9 mouse cellular contexts compared by ENCODE assay signal in the genomic region with DNA sequence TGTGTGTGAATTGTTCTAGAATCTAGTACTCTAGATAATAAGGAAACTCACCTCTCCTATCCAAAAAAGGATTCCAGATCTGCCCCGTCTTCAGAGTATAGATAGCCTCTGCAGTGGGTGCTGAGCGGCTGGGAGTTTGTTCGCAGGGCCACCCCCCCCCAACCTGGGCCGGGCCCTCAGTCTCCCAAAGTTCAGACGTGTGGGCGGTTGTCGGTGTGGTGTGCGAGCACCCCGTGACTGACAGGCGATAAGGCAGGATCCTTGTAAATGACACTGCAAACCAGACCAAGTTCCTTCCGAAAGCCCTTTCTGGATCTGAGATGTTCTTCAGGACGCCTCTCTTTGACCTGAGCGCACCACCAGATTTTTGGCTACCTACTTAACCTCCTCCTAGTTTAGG. TPM values are rescaled to one million over a fixed set of nuclear protein-coding genes. Genes with fewer than 3 reads are reported as not detected.
DNase-seq lines count a peak whose midpoint lies in the region; ATAC-seq and TF ChIP-seq lines count a peak whose summit lies in the region.
"Had no signal": no experiment of that assay in that cellular context is flagged by ENCODE, and none has a peak within 500 bp of the region (broad histone marks: within the 10 kb centered on the region; RNA-seq: fewer than 3 reads in every experiment).

No protein-coding gene starts in this region.

- no peak overlapping the region for H3K4me2 ChIP-seq in hindbrain, embryonic 13.5 days
- H3K4me2 ChIP-seq in limb, embryonic 14.5 days (replicated peaks; ENCODE audit: low read depth, low read length, severe bottlenecking) = no peak overlapping the region
- H3K4me2 ChIP-seq: embryonic facial prominence, embryonic 15.5 days had no signal

- no peaks in the 10 kb centered on the region for H3K36me3 ChIP-seq in hindbrain, embryonic 10.5 days
- no peaks in the 10 kb centered on the region for H3K36me3 ChIP-seq in hindbrain, embryonic 13.5 days
- no peaks in the 10 kb centered on the region for H3K36me3 ChIP-seq in limb, embryonic 14.5 days (ENCODE audit: control insufficient read depth, insufficient read depth, low read length)
- no peaks in the 10 kb centered on the region for H3K36me3 ChIP-seq in splenic B cell, adult 2 months (ENCODE audit: control insufficient read depth, insufficient read depth, low read length, poor library complexity, severe bottlenecking)
- H3K36me3 ChIP-seq: embryonic facial prominence, embryonic 15.5 days had no signal

- no peak overlapping the region for H3K9ac ChIP-seq in hindbrain, embryonic 13.5 days
- no peak overlapping the region for H3K9ac ChIP-seq in limb, embryonic 14.5 days (ENCODE audit: low read depth, low read length, severe bottlenecking)
- H3K9ac ChIP-seq: embryonic facial prominence, embryonic 15.5 days had no signal

- peak; percentile 88 for DNase-seq in hindbrain, embryonic 10.5 days (ENCODE audit: low spot score)
- DNase-seq in urinary bladder, postnatal 10 days (ENCODE audit: low spot score) = peak; percentile 39
- no peak for DNase-seq in urinary bladder, postnatal 14 days (ENCODE audit: low spot score)
- peak; percentile 89 for DNase-seq in embryo, embryonic 10 days (ENCODE audit: low spot score)
- DNase-seq in limb, embryonic 14.5 days (ENCODE audit: low spot score) = peak; percentile 65
- peak; percentile 95 for DNase-seq in splenic B cell, adult 2 months (ENCODE audit: low read depth, low spot score)

- H3K4me1 ChIP-seq in hindbrain, embryonic 10.5 days (replicated peaks) = no peaks in the 10 kb centered on the region; the same call in 1 of the 2 replicates
- no peaks in the 10 kb centered on the region for H3K4me1 ChIP-seq in hindbrain, embryonic 13.5 days (replicated peaks)
- peaks cover 16% of the 10 kb centered on the region for H3K4me1 ChIP-seq in limb, embryonic 14.5 days (ENCODE audit: control insufficient read depth, insufficient read depth, low read length)
- H3K4me1 ChIP-seq: embryonic facial prominence, embryonic 15.5 days had no signal

- WGBS in hindbrain, embryonic 10.5 days = 54% methylated on average over 13 of the region's 13 CpGs
- 56% methylated on average over 13 of the region's 13 CpGs for WGBS in hindbrain, embryonic 13.5 days
- 54% methylated on average over 13 of the region's 13 CpGs for WGBS in limb, embryonic 14.5 days

- H3K9me3 ChIP-seq in hindbrain, embryonic 10.5 days = no peaks in the 10 kb centered on the region
- H3K9me3 ChIP-seq in hindbrain, embryonic 13.5 days = no peaks in the 10 kb centered on the region
- H3K9me3 ChIP-seq in limb, embryonic 14.5 days (ENCODE audit: control insufficient read depth, low read length) = no peaks in the 10 kb centered on the region
- H3K9me3 ChIP-seq: embryonic facial prominence, embryonic 15.5 days had no signal

- no peaks in the 10 kb centered on the region for H3K27me3 ChIP-seq in hindbrain, embryonic 10.5 days (ENCODE audit: insufficient read depth, poor library complexity, severe bottlenecking)
- H3K27me3 ChIP-seq in hindbrain, embryonic 13.5 days = no peaks in the 10 kb centered on the region
- peaks cover 4% of the 10 kb centered on the region; the same call in 1 of the 2 replicates for H3K27me3 ChIP-seq in limb, embryonic 14.5 days (ENCODE audit: control insufficient read depth, insufficient read depth, low read length)
- no peaks in the 10 kb centered on the region for H3K27me3 ChIP-seq in splenic B cell, adult 2 months (ENCODE audit: control insufficient read depth, insufficient read depth, low read length, poor library complexity, severe bottlenecking)
- H3K27me3 ChIP-seq: embryonic facial prominence, embryonic 15.5 days had no signal

- TF ChIP-seq POLR2A in limb, embryonic 14.5 days (IDR thresholded peaks at IDR 0.05; ENCODE audit: borderline replicate concordance, extremely low read depth, insufficient read depth, insufficient read length) = no peak

- no peak overlapping the region for H3K27ac ChIP-seq in hindbrain, embryonic 10.5 days
- H3K27ac ChIP-seq in hindbrain, embryonic 13.5 days = no peak overlapping the region
- H3K27ac ChIP-seq in limb, embryonic 14.5 days (replicated peaks; ENCODE audit: low read depth, low read length) = no peak overlapping the region
- H3K27ac ChIP-seq: embryonic facial prominence, embryonic 15.5 days had no signal

- no peak overlapping the region for H3K4me3 ChIP-seq in hindbrain, embryonic 10.5 days
- H3K4me3 ChIP-seq in hindbrain, embryonic 13.5 days = no peak overlapping the region
- H3K4me3 ChIP-seq in limb, embryonic 14.5 days (replicated peaks; ENCODE audit: low read length) = no peak overlapping the region
- H3K4me3 ChIP-seq: embryonic facial prominence, embryonic 15.5 days had no signal

- no peak for ATAC-seq in hindbrain, embryonic 13.5 days (ENCODE audit: low FRiP score)
- no peak for ATAC-seq in limb, embryonic 14.5 days (ENCODE audit: low FRiP score, low read depth)
- ATAC-seq in inflammation-experienced regulatory T-cells, adult 6 months = no peak

RNA-seq across cellular contexts. Expression of a gene that starts 12.4 kb away (rescaled TPM):
- 25.1 and 36.7 TPM in 2 replicates for polyA plus RNA-seq in hindbrain, embryonic 10.5 days (2016; fragmentation: Nextera tagmentation; extraction: Ambion mirVana)
- polyA plus RNA-seq in hindbrain, embryonic 13.5 days (2015; fragmentation: Nextera tagmentation; extraction: Ambion mirVana) = 72.1 and 73.0 TPM in 2 replicates
- 22.6 and 23.0 TPM in 2 replicates for polyA plus RNA-seq in limb, embryonic 14.5 days (2012; rRNA removed)
- polyA plus RNA-seq in limb, embryonic 14.5 days (2014; fragmentation: Nextera tagmentation; extraction: Ambion mirVana) = 45.4 and 49.1 TPM in 2 replicates
- polyA plus RNA-seq in inflammation-experienced regulatory T-cells, adult 6 months (2017; shearing (Covaris generic)) = 10 to 100 TPM in 2 of 3 experiments, 1 to 10 TPM in 1; 3.4 to 30.9 (median 14.7) TPM

RNA-seq across cellular contexts. Expression of a gene that starts 49.4 kb away (rescaled TPM):
- 49.8 and 50.5 TPM in 2 replicates for polyA plus RNA-seq in hindbrain, embryonic 10.5 days (2016; fragmentation: Nextera tagmentation; extraction: Ambion mirVana)
- 48.4 and 53.5 TPM in 2 replicates for polyA plus RNA-seq in hindbrain, embryonic 13.5 days (2015; fragmentation: Nextera tagmentation; extraction: Ambion mirVana)
- 45.3 and 45.7 TPM in 2 replicates for polyA plus RNA-seq in limb, embryonic 14.5 days (2012; rRNA removed)
- 53.7 and 64.0 TPM in 2 replicates for polyA plus RNA-seq in limb, embryonic 14.5 days (2014; fragmentation: Nextera tagmentation; extraction: Ambion mirVana)
- 10 to 100 TPM; 61.2 to 75.3 (median 62.6) TPM for polyA plus RNA-seq in inflammation-experienced regulatory T-cells, adult 6 months (2017; shearing (Covaris generic))
